Mouse (Mus musculus): ENCODE results near the gene Tenm2.

DNA sequence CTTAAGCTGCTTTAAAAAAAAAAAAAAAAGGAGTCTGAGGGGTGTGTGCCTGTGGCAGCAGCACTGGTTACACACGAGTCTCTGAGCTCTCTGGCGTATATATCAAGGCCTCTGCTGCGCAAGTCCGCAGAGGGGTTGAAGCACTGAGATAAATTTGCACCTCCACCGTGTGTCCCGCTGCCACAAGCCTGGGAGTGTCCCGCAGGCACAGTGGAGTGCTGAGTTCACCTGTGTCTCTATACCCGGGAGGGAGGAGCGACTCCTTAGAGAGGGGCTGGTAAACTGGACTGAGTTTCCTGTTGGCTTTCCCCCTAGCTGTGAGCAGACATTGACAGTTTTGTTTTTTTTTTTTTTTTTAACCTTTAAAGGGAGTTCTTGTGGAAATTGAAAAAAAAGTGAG is 1082.8 kb downstream of the Tenm2 start:
- TF ChIP-seq CTCF (IDR thresholded peaks at IDR 0.05) (no peak), EP300 (IDR thresholded peaks at IDR 0.05) (no peak)

All from lung, postnatal 0 days (tissue).